Mouse (Mus musculus): ENCODE results near the gene Itgb7.

DNA sequence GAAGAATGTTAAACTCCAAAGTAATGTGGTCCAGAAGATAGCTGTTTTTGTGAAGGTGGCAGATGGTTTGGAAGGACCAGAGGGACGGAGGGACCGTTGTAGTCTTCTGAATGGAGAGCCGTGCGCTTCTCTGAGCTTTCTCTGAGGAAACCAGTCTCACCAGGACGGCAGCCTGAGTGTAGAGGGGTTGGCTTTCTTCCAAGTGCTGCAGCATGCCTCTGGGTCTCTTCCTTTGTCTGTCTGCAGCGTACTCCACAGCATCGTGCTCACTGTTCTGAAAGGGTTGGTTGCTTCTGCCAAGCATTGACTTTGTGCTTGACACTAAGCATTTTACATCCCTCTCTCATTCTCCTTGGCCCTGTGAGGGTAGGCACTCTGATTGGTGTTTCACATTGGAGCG, 26.0 kb downstream of the Itgb7 start:
- TF ChIP-seq GABPA (IDR thresholded peaks at IDR 0.05; ENCODE audit: low read depth, low read length) (no peak), JUND (IDR thresholded peaks at IDR 0.05; ENCODE audit: low read depth, low read length) (no peak), RAD21 (IDR thresholded peaks at IDR 0.05; ENCODE audit: low read depth, low read length) (no peak), POLR2A (IDR thresholded peaks at IDR 0.05; ENCODE audit: control insufficient read depth in 1 of 2, insufficient read depth in 1 of 2, low read depth in 1 of 2, low read length in 2 of 2, poor library complexity in 1 of 2) (no peak), CHD1 (IDR thresholded peaks at IDR 0.05; ENCODE audit: low read depth, low read length) (no peak), USF1 (IDR thresholded peaks at IDR 0.05; ENCODE audit: low read depth, low read length) (no peak), ZNF384 (IDR thresholded peaks at IDR 0.05; ENCODE audit: low read depth, low read length) (no peak), CTCF (IDR thresholded peaks at IDR 0.05 in 2 of 3, conservative IDR thresholded peaks at IDR 0.05 in 1 of 3; ENCODE audit: control insufficient read depth in 1 of 3, insufficient read depth in 1 of 3, low read depth in 2 of 3, low read length in 3 of 3, poor library complexity in 1 of 3, severe bottlenecking in 1 of 3) (no peak), POLR2AphosphoS2 (IDR thresholded peaks at IDR 0.05; ENCODE audit: low read length) (no peak), SIN3A (IDR thresholded peaks at IDR 0.05; ENCODE audit: low read length) (no peak), EP300 (IDR thresholded peaks at IDR 0.05; ENCODE audit: low read depth in 1 of 2, low read length in 2 of 2) (no peak)

Measured in MEL (cell line).